22 mouse cellular contexts compared by ENCODE assay signal in the genomic region with DNA sequence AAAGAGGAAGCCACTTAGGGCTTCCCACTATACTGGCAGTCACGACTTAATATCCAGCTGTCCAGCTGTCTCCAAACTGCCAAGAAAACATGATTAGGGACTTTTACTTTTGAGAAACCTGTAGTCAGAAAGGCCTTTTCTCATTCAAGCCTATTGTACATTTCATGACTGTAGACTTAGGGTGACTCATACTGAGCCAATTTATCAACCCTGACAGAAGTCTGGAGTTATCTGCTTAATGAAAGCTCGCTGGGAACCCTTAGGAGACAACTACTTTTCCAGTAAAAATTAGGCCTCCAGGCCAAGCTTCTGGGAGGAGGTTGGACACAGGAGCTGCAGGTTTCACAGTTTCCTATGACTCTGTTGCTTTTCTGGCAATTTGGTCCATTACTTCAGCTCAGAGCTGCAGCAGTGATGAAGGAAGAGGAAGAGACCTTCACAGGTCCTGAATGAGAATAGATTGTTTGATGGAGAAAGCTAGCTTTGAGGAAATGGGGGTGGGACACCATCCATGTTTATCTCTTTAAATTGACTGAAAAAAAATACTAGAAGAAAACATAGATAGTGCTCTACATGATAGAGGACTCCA.
A peak's percentile ranks its signal among the peaks of the same experiment; 100 is the strongest.
DNase-seq lines count a peak whose midpoint lies in the region; ATAC-seq and TF ChIP-seq lines count a peak whose summit lies in the region.
"Had no signal": no experiment of that assay in that cellular context is flagged by ENCODE, and none has a peak within 500 bp of the region (broad histone marks: within the 10 kb centered on the region; RNA-seq: fewer than 3 reads in every experiment).

No protein-coding gene starts in this region.

- no peaks in the 10 kb centered on the region for H3K9me3 ChIP-seq in lung, embryonic 14.5 days (ENCODE audit: low read depth, low read length)
- H3K9me3 ChIP-seq in midbrain, embryonic 11.5 days (ENCODE audit: control insufficient read depth, low read length) = no peaks in the 10 kb centered on the region
- H3K9me3 ChIP-seq: embryonic facial prominence, embryonic 10.5 days; forebrain, embryonic 15.5 days; intestine, embryonic 15.5 days; limb, embryonic 10.5 days; liver, embryonic 12.5 days; midbrain, embryonic 12.5 days; neural tube, embryonic 15.5 days had no signal

- peaks cover 11% of the 10 kb centered on the region; the same call in 1 of the 2 replicates for H3K36me3 ChIP-seq in lung, embryonic 14.5 days (ENCODE audit: insufficient read depth)
- no peaks in the 10 kb centered on the region for H3K36me3 ChIP-seq in midbrain, embryonic 11.5 days (ENCODE audit: control insufficient read depth, insufficient read depth, low read length)
- H3K36me3 ChIP-seq: embryonic facial prominence, embryonic 10.5 days; forebrain, embryonic 15.5 days; intestine, embryonic 15.5 days; limb, embryonic 10.5 days; liver, embryonic 12.5 days; midbrain, embryonic 12.5 days; neural tube, embryonic 15.5 days had no signal

- H3K4me2 ChIP-seq in lung, embryonic 14.5 days = no peak overlapping the region
- H3K4me2 ChIP-seq in midbrain, embryonic 11.5 days = no peak overlapping the region
- H3K4me2 ChIP-seq: forebrain, embryonic 15.5 days; hindbrain, embryonic 14.5 days; intestine, embryonic 15.5 days; liver, embryonic 12.5 days; midbrain, embryonic 12.5 days; neural tube, embryonic 15.5 days had no signal

- TF ChIP-seq CTCF in lung, embryonic 14.5 days (IDR thresholded peaks at IDR 0.05; ENCODE audit: low read depth) = no peak

- no peaks in the 10 kb centered on the region for H3K27me3 ChIP-seq in lung, embryonic 14.5 days (ENCODE audit: insufficient read depth, low read length)
- H3K27me3 ChIP-seq in midbrain, embryonic 11.5 days (ENCODE audit: control insufficient read depth, insufficient read depth, low read length) = no peaks in the 10 kb centered on the region
- H3K27me3 ChIP-seq: forebrain, embryonic 15.5 days; intestine, embryonic 15.5 days; liver, embryonic 12.5 days; midbrain, embryonic 12.5 days; neural tube, embryonic 15.5 days had no signal

- H3K27ac ChIP-seq in lung, embryonic 14.5 days (ENCODE audit: low read depth) = peak overlapping the region; percentile 0; the same call in 1 of the 2 replicates
- H3K27ac ChIP-seq in midbrain, embryonic 11.5 days (ENCODE audit: low read depth, low read length) = no peak overlapping the region
- H3K27ac ChIP-seq: embryonic facial prominence, embryonic 10.5 days; forebrain, embryonic 15.5 days; hindbrain, embryonic 14.5 days; intestine, embryonic 15.5 days; kidney, postnatal 0 days; limb, embryonic 10.5 days; liver, embryonic 12.5 days; midbrain, embryonic 12.5 days; neural tube, embryonic 15.5 days had no signal

- H3K4me3 ChIP-seq in lung, embryonic 14.5 days (ENCODE audit: low read depth, low read length) = no peak overlapping the region
- no peak overlapping the region for H3K4me3 ChIP-seq in midbrain, embryonic 11.5 days (ENCODE audit: low read depth, low read length)
- H3K4me3 ChIP-seq: embryonic facial prominence, embryonic 10.5 days; erythroblast, embryonic 14.5 days; forebrain, embryonic 15.5 days; intestine, embryonic 15.5 days; limb, embryonic 10.5 days; liver, embryonic 12.5 days; midbrain, embryonic 12.5 days; neural tube, embryonic 15.5 days had no signal

- WGBS in lung, embryonic 14.5 days = 34% methylated on average over 2 of the region's 2 CpGs
- WGBS in midbrain, embryonic 11.5 days = 66% methylated on average over 2 of the region's 2 CpGs

- no peak for ATAC-seq in lung, embryonic 14.5 days (ENCODE audit: insufficient read depth)
- ATAC-seq in midbrain, embryonic 11.5 days (ENCODE audit: low FRiP score) = no peak
- ATAC-seq: forebrain, embryonic 15.5 days; intestine, embryonic 15.5 days; liver, embryonic 12.5 days had no signal

- peak; percentile 44 for DNase-seq in lung, embryonic 14.5 days
- no peak for DNase-seq in lung, postnatal 4 days
- DNase-seq in MN1 (ENCODE audit: low spot score) = peak; percentile 72
- DNase-seq in ZHBTc4 (ENCODE audit: low read depth, low spot score) = peak; percentile 61
- DNase-seq in skeletal muscle tissue, adult 2 months (ENCODE audit: low read depth, low spot score) = peak; percentile 21
- no peak for DNase-seq in gastrocnemius, adult 8-10 months (ENCODE audit: low spot score in 2 of 2)
- no peak for DNase-seq in midbrain, embryonic 11.5 days (ENCODE audit: low spot score, missing footprints)
- DNase-seq: cerebellum, adult 11 months; cerebellum, postnatal 36 days; lung, postnatal 36 days; right cerebral cortex, postnatal 25 days; thymus, adult 18-20 months had no signal

- H3K4me1 ChIP-seq in lung, embryonic 14.5 days (ENCODE audit: insufficient read depth) = peaks cover 4% of the 10 kb centered on the region; the same call in 1 of the 2 replicates
- H3K4me1 ChIP-seq in midbrain, embryonic 11.5 days (ENCODE audit: control insufficient read depth, insufficient read depth, low read length) = no peaks in the 10 kb centered on the region
- H3K4me1 ChIP-seq: embryonic facial prominence, embryonic 10.5 days; forebrain, embryonic 15.5 days; intestine, embryonic 15.5 days; limb, embryonic 10.5 days; liver, embryonic 12.5 days; midbrain, embryonic 12.5 days; neural tube, embryonic 15.5 days had no signal

- no peak overlapping the region for H3K9ac ChIP-seq in lung, embryonic 14.5 days
- H3K9ac ChIP-seq in midbrain, embryonic 11.5 days (ENCODE audit: low read length) = no peak overlapping the region
- H3K9ac ChIP-seq: forebrain, embryonic 15.5 days; hindbrain, embryonic 14.5 days; intestine, embryonic 15.5 days; liver, embryonic 12.5 days; midbrain, embryonic 12.5 days; neural tube, embryonic 15.5 days had no signal

Comparison
In these comparisons a context has a peak if more than half of its experiments do, and no peak if none do; other contexts are left out.
1. DNase-seq: peak in lung, embryonic 14.5 days (single experiment), MN1 (single experiment), ZHBTc4 (single experiment) and skeletal muscle tissue, adult 2 months (single experiment); none in lung, postnatal 4 days (0 of 2), gastrocnemius, adult 8-10 months (0 of 2) and midbrain, embryonic 11.5 days (single experiment).